Mouse (Mus musculus) intestine, postnatal 0 days (tissue): ENCODE results near the gene Clcn3. TPM values are rescaled to one million over a fixed set of nuclear protein-coding genes. Genes with fewer than 3 reads are reported as not detected.
A peak's percentile ranks its signal among the peaks of the same experiment; 100 is the strongest.

Source experiments
- ATAC-seq: fragments of 200-750 bp; cut with Nextera tagmentation; 2 replicates; pipeline ENCODE4 v1.8.0; 2017; ENCODE audit warnings: mild to moderate bottlenecking, moderate TSS enrichment, moderate library complexity
- H3K27ac ChIP-seq: fragments of 300-500 bp; sonication (generic); 2 replicates; pipeline ENCODE4 v1.5.1; 2014; ENCODE audit warnings: mild to moderate bottlenecking, low read depth, low read length, moderate library complexity
- H3K27me3 ChIP-seq: fragments of 300-500 bp; sonication (generic); replicated peaks from 2 replicates; pipeline ENCODE4 v1.6.1; 2014; ENCODE audit warnings: low read length, mixed read lengths; ENCODE audit not compliant: control insufficient read depth, insufficient read depth
- H3K36me3 ChIP-seq: fragments of 300-500 bp; sonication (generic); 2 replicates; pipeline ENCODE4 v1.6.1; 2014; ENCODE audit warnings: mild to moderate bottlenecking, moderate library complexity; ENCODE audit not compliant: control insufficient read depth, insufficient read depth
- H3K4me1 ChIP-seq: fragments of 300-500 bp; sonication (generic); replicated peaks from 2 replicates; pipeline ENCODE4 v1.6.1; 2014; ENCODE audit warnings: antibody characterized with exemption, low read length, mixed read lengths; ENCODE audit not compliant: control insufficient read depth, insufficient read depth
- H3K4me2 ChIP-seq: fragments of 300-500 bp; sonication (generic); replicated peaks from 2 replicates; pipeline ENCODE4 v1.6.1; 2014; ENCODE audit warnings: low read depth, mild to moderate bottlenecking, moderate library complexity
- H3K4me3 ChIP-seq: fragments of 300-500 bp; sonication (generic); 2 replicates; pipeline ENCODE4 v1.5.1; 2014; ENCODE audit warnings: low read depth, low read length
- H3K9ac ChIP-seq: fragments of 300-500 bp; sonication (generic); 2 replicates; pipeline ENCODE4 v1.6.1; 2014; ENCODE audit warnings: mild to moderate bottlenecking, low read depth, low read length
- H3K9me3 ChIP-seq: fragments of 300-500 bp; sonication (generic); 2 replicates; pipeline ENCODE4 v1.6.1; 2016; ENCODE audit warnings: mixed run types; ENCODE audit not compliant: control insufficient read depth
- CTCF ChIP-seq: sonication (generic); IDR thresholded peaks from 2 replicates; pipeline ENCODE4 v1.5.1; 2016; ENCODE audit warnings: low read depth, mild to moderate bottlenecking, control low read depth, antibody characterized with exemption, moderate library complexity
- WGBS: fragments of 180-500 bp; shearing (Covaris S2); extraction: QIAGEN DNeasy Blood & Tissue Kit; methylation state at CpG from one replicate; pipeline ENCODE4 v1.1.7; 2014; 5-methylcytosine and 5-hydroxymethylcytosine counted together
- polyA plus RNA-seq: library from polyadenylated mRNA; unstranded; fragments of >200 nt; fragmentation: Nextera tagmentation; extraction: Ambion mirVana; gene quantifications from 2 replicates; pipeline ENCODE4 v1.2.1, GENCODE M21; 2015

Clcn3 gene
- polyA plus RNA-seq, 1 experiment from 2014 or later = 22.2 TPM

DNA sequence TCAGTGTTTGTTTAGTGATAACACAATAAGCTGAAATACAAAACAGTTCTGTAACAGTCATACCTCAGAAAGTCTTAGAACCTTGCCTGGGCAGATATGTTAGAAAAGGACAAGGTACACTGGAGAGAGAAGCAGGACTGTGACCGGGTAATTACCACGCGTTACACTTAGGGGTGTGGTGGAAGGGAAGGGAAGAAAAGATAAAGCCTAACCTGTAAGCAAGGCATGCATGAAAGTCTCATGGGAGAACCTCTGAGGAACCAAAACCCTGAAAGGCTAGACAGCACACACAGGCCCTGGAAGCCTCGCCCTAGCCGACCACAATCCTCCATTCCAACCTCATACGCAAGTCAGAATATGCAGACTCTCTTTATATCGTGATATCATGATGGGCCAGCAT lies 26.3 kb downstream of the Clcn3 start:
- no peaks in the 10 kb centered on the region for H3K36me3 ChIP-seq
- H3K4me3 ChIP-seq = no peak overlapping the region
- H3K27ac ChIP-seq = peak overlapping the region; percentile 23
- no peak for TF ChIP-seq CTCF
- ATAC-seq = peak; percentile 78
- no peaks in the 10 kb centered on the region for H3K9me3 ChIP-seq
- H3K4me2 ChIP-seq = peak overlapping the region; percentile 25; the same call in 1 of the 2 replicates
- H3K4me1 ChIP-seq = no peaks in the 10 kb centered on the region
- 58% methylated on average over 7 of the region's 7 CpGs for WGBS
- no peaks in the 10 kb centered on the region for H3K27me3 ChIP-seq
- H3K9ac ChIP-seq = no peak overlapping the region

DNA sequence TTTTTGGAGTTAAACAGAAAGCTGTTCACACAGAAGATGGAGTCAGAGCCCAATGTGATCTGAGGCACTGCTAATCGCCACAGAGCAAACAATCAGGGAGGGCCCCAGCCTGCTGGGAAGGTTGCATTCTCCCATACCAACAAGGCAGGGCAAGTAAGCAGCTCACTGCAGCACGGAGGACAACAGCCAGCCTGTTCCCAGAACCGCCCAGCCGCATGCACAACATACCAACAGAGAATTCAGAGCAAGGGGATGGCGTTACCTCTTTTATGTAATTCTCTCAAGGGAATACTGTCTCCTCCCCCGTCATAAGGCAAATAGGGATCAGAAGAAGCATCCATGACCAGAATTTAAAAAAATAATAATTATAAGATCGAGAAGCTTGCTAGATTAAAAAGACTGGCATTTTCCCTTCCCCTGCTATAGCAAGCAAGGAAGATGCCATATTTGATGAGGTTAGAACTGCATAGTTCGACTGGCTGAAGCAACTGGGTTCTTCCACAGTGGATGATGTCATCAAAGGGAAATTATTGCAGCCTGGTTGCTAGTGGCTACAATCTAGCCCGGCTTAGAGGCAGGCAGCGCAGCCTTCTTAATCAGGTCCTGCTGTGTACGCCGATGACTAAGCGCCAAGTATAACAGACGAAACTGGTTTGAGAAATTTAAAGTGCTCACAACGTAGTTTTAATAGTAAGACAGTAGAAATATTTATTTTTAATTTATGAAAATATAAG lies 28.7 kb downstream of the Clcn3 start:
- Histone ChIP-seq H3K4me1 (0 out of 2 replicates have a peak, but pooled peaks cover 4% of the 10 kb centered on the region), H3K4me2 (peak overlapping the region; percentile 57), H3K27ac (peak overlapping the region; percentile 15), H3K4me3 (peak overlapping the region; percentile 27; the same call in 1 of the 2 replicates), H3K9ac (no peak overlapping the region), H3K9me3 (no peaks in the 10 kb centered on the region), H3K36me3 (no peaks in the 10 kb centered on the region), H3K27me3 (no peaks in the 10 kb centered on the region)
- peak; percentile 87 for ATAC-seq
- no peak for TF ChIP-seq CTCF
- 4% methylated on average over 15 of the region's 15 CpGs for WGBS

DNA sequence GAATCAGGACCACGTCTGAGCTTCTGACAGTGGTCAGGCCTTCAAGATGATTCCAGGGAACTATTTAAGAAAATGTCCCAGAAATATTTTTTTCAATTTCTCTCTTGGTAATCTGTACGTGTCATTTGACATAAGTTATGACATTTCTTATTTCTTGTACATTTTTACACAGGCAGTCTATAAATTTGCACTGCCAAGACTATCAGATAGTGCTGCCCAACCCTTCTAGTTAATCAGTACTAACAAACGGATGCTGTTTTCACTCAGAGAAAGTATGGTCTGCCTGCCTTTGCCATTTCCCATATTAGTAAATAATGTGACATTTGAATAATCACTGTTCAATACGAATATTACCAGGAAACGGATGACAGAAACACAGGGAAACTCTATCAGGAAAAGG lies 30.3 kb downstream of the Clcn3 start:
- Histone ChIP-seq H3K9ac (no peak overlapping the region), H3K9me3 (no peaks in the 10 kb centered on the region), H3K4me1 (0 out of 2 replicates have a peak, but pooled peaks cover 4% of the 10 kb centered on the region), H3K27me3 (no peaks in the 10 kb centered on the region), H3K4me3 (no peak overlapping the region), H3K4me2 (no peak overlapping the region), H3K36me3 (no peaks in the 10 kb centered on the region), H3K27ac (peak overlapping the region; percentile 24; the same call in 1 of the 2 replicates)
- TF ChIP-seq CTCF = no peak
- ATAC-seq = no peak
- WGBS = 32% methylated on average over 5 of the region's 5 CpGs

DNA sequence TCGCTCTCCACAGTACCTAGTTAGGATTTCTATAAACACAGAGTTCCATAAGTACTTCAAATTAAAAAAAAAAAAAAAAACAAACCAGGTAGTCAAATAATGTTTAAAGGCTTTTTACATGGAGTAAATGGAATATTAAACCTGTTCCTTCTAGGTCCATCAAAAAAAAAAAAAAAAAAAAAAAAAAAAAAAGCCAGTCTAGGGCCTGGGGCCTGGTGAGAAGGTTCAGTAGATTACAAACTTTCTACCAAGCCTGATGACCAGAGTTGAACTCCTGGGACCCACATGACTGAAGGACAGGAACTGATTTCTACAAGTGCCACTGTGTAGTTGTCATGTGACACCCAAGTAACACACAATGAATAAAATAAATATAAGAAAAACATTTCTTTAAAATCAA lies 31.3 kb downstream of the Clcn3 start:
- no peaks in the 10 kb centered on the region for H3K36me3 ChIP-seq
- no peak overlapping the region for H3K4me2 ChIP-seq
- ATAC-seq = no peak
- no peak overlapping the region for H3K27ac ChIP-seq
- WGBS = 97% methylated on average over 1 of the region's 1 CpGs
- H3K27me3 ChIP-seq = no peaks in the 10 kb centered on the region
- H3K4me3 ChIP-seq = no peak overlapping the region
- H3K9me3 ChIP-seq = no peaks in the 10 kb centered on the region
- H3K9ac ChIP-seq = no peak overlapping the region
- TF ChIP-seq CTCF = no peak
- H3K4me1 ChIP-seq = 0 out of 2 replicates have a peak, but pooled peaks cover 4% of the 10 kb centered on the region

GRCm38 (mm10) chr8:60951271-60951670 lies 31.8 kb downstream of the Clcn3 start:
- no peak overlapping the region for H3K9ac ChIP-seq
- no peaks in the 10 kb centered on the region for H3K9me3 ChIP-seq
- H3K4me3 ChIP-seq = no peak overlapping the region
- H3K27me3 ChIP-seq = no peaks in the 10 kb centered on the region
- TF ChIP-seq CTCF = no peak
- H3K27ac ChIP-seq = no peak overlapping the region
- no peak overlapping the region for H3K4me2 ChIP-seq
- ATAC-seq = no peak
- WGBS = 67% methylated on average over 4 of the region's 4 CpGs
- 0 out of 2 replicates have a peak, but pooled peaks cover 4% of the 10 kb centered on the region for H3K4me1 ChIP-seq
- H3K36me3 ChIP-seq = no peaks in the 10 kb centered on the region

DNA sequence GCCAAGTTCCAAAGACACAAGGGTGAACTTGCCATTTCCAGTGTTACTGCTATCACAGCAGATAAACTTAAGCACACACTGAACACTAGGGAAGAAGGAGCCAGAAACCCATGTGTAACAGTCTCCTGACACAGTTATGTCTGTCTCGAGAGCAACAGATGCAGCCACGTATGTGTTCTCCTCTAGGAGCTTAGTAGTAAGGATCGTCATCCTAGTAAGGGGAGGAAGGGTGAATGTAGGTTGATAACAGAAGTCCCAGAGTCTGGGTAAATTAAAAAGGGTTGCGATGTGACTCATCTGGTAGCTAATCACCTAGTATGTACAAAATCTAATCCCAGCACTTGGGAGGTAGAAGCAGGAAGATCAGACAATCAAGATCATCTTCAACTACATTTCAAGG lies 33.2 kb downstream of the Clcn3 start:
- Histone ChIP-seq H3K27ac (no peak overlapping the region), H3K4me2 (no peak overlapping the region; the same call in 1 of the 2 replicates), H3K9me3 (no peaks in the 10 kb centered on the region), H3K4me3 (no peak overlapping the region), H3K9ac (no peak overlapping the region), H3K36me3 (no peaks in the 10 kb centered on the region), H3K27me3 (no peaks in the 10 kb centered on the region), H3K4me1 (0 out of 2 replicates have a peak, but pooled peaks cover 4% of the 10 kb centered on the region)
- WGBS = 48% methylated on average over 4 of the region's 4 CpGs
- ATAC-seq = 0 out of 2 replicates have a peak, but pooled peaks have one; percentile 29
- no peak for TF ChIP-seq CTCF
